Mouse (Mus musculus): Measurements from ENCODE around the gene Ranbp17.

DNA sequence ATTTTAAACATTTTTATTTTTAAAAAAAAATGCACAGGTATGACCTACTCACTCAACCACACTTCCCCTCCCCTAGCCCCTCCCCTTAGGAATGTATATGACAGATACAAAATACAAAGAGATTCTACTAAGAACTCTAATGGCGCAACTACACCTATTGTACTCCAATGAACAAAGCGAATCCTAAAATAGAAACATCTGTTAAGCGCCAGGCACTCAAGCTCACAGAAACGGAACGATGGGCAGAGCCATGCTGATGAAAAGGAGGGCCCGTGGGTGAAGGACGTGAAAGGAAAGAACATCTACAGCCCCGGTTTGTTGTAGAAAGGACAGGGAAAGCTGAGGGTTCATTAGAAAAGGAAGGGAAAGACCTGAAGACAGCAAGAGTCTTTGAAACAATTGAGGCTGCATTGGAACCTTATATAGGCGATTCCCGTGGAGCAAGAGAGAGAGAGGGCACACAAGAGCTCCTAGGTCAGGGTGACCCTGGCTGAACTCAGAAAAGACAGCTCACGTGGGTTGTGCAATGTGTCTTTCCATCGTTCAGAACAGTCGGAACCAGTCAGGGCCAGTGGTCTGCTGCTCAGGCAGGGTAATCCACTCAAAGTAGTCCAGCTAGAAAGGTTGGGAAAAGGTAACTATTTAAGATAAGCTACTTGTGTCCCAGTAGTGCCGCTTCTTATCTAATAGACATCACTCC is 37.5 kb upstream of the Ranbp17 start:
- TF ChIP-seq CTCF (IDR thresholded peaks at IDR 0.05; ENCODE audit: low read depth, low read length) (no peak), POLR2A (IDR thresholded peaks at IDR 0.05; ENCODE audit: borderline replicate concordance, low read depth, low read length) (no peak)
